Mouse (Mus musculus): ENCODE results near the gene Il16.

GRCm38 (mm10) chr7:83699066-83699745 lies 46.3 kb downstream of the Il16 start:
- no peak for TF ChIP-seq CTCF (IDR thresholded peaks at IDR 0.05; ENCODE audit: low read depth, low read length)
- no peak for TF ChIP-seq POLR2A (IDR thresholded peaks at IDR 0.05; ENCODE audit: insufficient read depth, low read length)
- no peak for TF ChIP-seq EP300 (IDR thresholded peaks at IDR 0.05; ENCODE audit: insufficient read depth, low read depth, low read length)
